Mouse (Mus musculus) heart, postnatal 4 days (tissue): ENCODE measurements around the gene Zmym3. TPM values are rescaled to one million over a fixed set of nuclear protein-coding genes. Genes with fewer than 3 reads are reported as not detected.
A peak's percentile ranks its signal among the peaks of the same experiment; 100 is the strongest.

ENCODE experiments used
- DNase-seq: peaks from one replicate; pipeline ENCODE4 v3.0.0; 2021
- total RNA-seq, 2 experiments: library from RNA; stranded (reverse); gene quantifications; 2 replicates each; pipeline ENCODE4 v1.2.3; 2021

The Zmym3 gene
- total RNA-seq, 2 experiments from 2014 or later, result 39.4 to 40.3 TPM

- no peak for DNase-seq
Measured at GRCm38 (mm10) chrX:101372946-101373345, 47.7 kb downstream of the Zmym3 start.

GRCm38 (mm10) chrX:101370573-101370972, 50.1 kb downstream of the Zmym3 start:
- no peak for DNase-seq

- no peak for DNase-seq
Measured at GRCm38 (mm10) chrX:101369001-101369400, 51.6 kb downstream of the Zmym3 start.

- peak; percentile 21 for DNase-seq
Measured at GRCm38 (mm10) chrX:101358902-101359301, 61.7 kb downstream of the Zmym3 start.

Other genes with a start within 250 kb of the Zmym3 start
- gene Snx12, start 198.3 kb downstream of the Zmym3 start, total RNA-seq, result 10 to 100 TPM; 59.2 to 62.9 TPM
- gene Foxo4, start 166.3 kb downstream of the Zmym3 start, total RNA-seq, result 10 to 100 TPM; 23.2 to 26.7 TPM
- gene Gm614, start 156.9 kb downstream of the Zmym3 start, total RNA-seq, result 1 to 10 TPM in 1 of 2 experiments, under 1 TPM in 1; 0.76 to 1.1 TPM
- gene Il2rg, start 152.6 kb downstream of the Zmym3 start, total RNA-seq, result 10 to 100 TPM; 12.5 to 17.3 TPM
- gene Gm20489, start 151.8 kb downstream of the Zmym3 start, total RNA-seq, result not detected
- gene Med12, start 146.8 kb downstream of the Zmym3 start, total RNA-seq, result 10 to 100 TPM; 27.3 to 28.0 TPM
- 1 to 10 TPM; 1.6 to 2.7 TPM for gene Nlgn3, start 121.7 kb downstream of the Zmym3 start, total RNA-seq
- not detected for gene Gjb1, start 44.5 kb downstream of the Zmym3 start, total RNA-seq
- 100 to 1,000 TPM; 177 to 191 TPM for gene Nono, start 8.5 kb upstream of the Zmym3 start, total RNA-seq
- gene Itgb1bp2, start 28.2 kb upstream of the Zmym3 start, total RNA-seq, result 100 to 1,000 TPM; 157 to 185 TPM
- gene Taf1, start 111.9 kb upstream of the Zmym3 start, total RNA-seq, result 10 to 100 TPM; 23.0 to 25.2 TPM
- gene Ogt, start 219.2 kb upstream of the Zmym3 start, total RNA-seq, result 10 to 100 TPM; 84.4 to 86.9 TPM